Mouse (Mus musculus) heart, embryonic 15.5 days (tissue): ENCODE data around the gene Ankrd54. TPM values are rescaled to one million over a fixed set of nuclear protein-coding genes. Genes with fewer than 3 reads are reported as not detected.
"Not testable (repeated sequence)": the region's sequence is repeated elsewhere in the genome, so short reads cannot be mapped to it uniquely, and the experiment has no call there.

Source experiments
- ATAC-seq: fragments of 200-750 bp; cut with Nextera tagmentation; replicated peaks from 2 replicates; pipeline ENCODE4 v1.8.0; 2017; ENCODE audit warnings: low read depth, moderate TSS enrichment; ENCODE audit not compliant: insufficient number of reproducible peaks, insufficient read depth, low FRiP score
- H3K27ac ChIP-seq: fragments of 300-500 bp; sonication (generic); 2 replicates; pipeline ENCODE4 v1.5.1; 2015; ENCODE audit warnings: mild to moderate bottlenecking, inconsistent platforms
- H3K27me3 ChIP-seq: fragments of 300-500 bp; sonication (generic); 2 replicates; pipeline ENCODE4 v1.6.1; 2015; ENCODE audit warnings: inconsistent platforms
- H3K36me3 ChIP-seq: fragments of 300-500 bp; sonication (generic); 2 replicates; pipeline ENCODE4 v1.6.1; 2015; ENCODE audit warnings: mild to moderate bottlenecking, inconsistent platforms
- H3K4me1 ChIP-seq: fragments of 300-500 bp; sonication (generic); replicated peaks from 2 replicates; pipeline ENCODE4 v1.6.1; 2015; ENCODE audit warnings: inconsistent platforms
- H3K4me2 ChIP-seq: fragments of 300-500 bp; sonication (generic); 2 replicates; pipeline ENCODE4 v1.6.1; 2015; ENCODE audit warnings: inconsistent platforms, mild to moderate bottlenecking, moderate library complexity
- H3K4me3 ChIP-seq: fragments of 300-500 bp; sonication (generic); 2 replicates; pipeline ENCODE4 v1.5.1; 2015; ENCODE audit warnings: mild to moderate bottlenecking, inconsistent platforms
- H3K9ac ChIP-seq: fragments of 300-500 bp; sonication (generic); 2 replicates; pipeline ENCODE4 v1.6.1; 2015; ENCODE audit warnings: mild to moderate bottlenecking, inconsistent platforms
- H3K9me3 ChIP-seq: fragments of 300-500 bp; sonication (generic); replicated peaks from 2 replicates; pipeline ENCODE4 v1.6.1; 2016; ENCODE audit warnings: inconsistent platforms
- WGBS: fragments of 180-500 bp; shearing (Covaris S2); methylation state at CpG from one replicate; pipeline ENCODE4 v1.1.7; 2015; ENCODE audit warnings: mixed read lengths; 5-methylcytosine and 5-hydroxymethylcytosine counted together
- polyA plus RNA-seq: library from polyadenylated mRNA; unstranded; fragments of >200 nt; fragmentation: Nextera tagmentation; extraction: Ambion mirVana; gene quantifications from 2 replicates; pipeline ENCODE4 v1.2.1, GENCODE M21; 2015

Gene Ankrd54
- polyA plus RNA-seq, 1 experiment from 2014 or later, result 20.4 TPM

DNA sequence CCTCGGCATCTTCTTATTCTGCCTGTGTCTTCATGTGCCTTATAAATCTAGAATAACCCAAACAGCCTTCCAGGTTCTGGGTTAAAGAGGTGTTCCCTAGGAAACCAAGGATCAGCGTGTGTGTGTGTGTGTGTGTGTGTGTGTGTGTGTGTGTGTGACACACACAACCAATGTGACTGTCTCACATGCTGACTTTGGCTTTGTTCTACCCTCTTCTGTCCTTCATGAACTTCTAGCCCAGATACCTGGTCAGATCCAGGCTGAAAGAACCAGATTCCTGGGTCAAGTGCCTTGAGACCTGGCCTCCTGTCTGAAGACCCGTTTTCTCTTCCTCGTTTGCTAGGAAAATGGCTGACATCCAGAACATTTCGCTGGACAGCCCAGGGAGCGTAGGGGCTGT is 21.1 kb downstream of the Ankrd54 start, which contains the start of gene Galr3:
Galr3 (plus strand) TSS at position 301 of the 400 bp plus-strand sequence.
- WGBS, result 70% methylated on average over 6 of the region's 6 CpGs
- Histone ChIP-seq H3K4me3 (peak within 1 kb of the TSS; percentile 58), H3K4me1 (peaks cover 32% of the 10 kb centered on the region), H3K4me2 (peak within 1 kb of the TSS; percentile 97), H3K27ac (no peak within 1 kb of the TSS), H3K36me3 (no peaks in the 10 kb centered on the region), H3K9me3 (no peaks in the 10 kb centered on the region), H3K9ac (peak within 1 kb of the TSS; percentile 45), H3K27me3 (peaks cover 54% of the 10 kb centered on the region)
- ATAC-seq, result no peak

DNA sequence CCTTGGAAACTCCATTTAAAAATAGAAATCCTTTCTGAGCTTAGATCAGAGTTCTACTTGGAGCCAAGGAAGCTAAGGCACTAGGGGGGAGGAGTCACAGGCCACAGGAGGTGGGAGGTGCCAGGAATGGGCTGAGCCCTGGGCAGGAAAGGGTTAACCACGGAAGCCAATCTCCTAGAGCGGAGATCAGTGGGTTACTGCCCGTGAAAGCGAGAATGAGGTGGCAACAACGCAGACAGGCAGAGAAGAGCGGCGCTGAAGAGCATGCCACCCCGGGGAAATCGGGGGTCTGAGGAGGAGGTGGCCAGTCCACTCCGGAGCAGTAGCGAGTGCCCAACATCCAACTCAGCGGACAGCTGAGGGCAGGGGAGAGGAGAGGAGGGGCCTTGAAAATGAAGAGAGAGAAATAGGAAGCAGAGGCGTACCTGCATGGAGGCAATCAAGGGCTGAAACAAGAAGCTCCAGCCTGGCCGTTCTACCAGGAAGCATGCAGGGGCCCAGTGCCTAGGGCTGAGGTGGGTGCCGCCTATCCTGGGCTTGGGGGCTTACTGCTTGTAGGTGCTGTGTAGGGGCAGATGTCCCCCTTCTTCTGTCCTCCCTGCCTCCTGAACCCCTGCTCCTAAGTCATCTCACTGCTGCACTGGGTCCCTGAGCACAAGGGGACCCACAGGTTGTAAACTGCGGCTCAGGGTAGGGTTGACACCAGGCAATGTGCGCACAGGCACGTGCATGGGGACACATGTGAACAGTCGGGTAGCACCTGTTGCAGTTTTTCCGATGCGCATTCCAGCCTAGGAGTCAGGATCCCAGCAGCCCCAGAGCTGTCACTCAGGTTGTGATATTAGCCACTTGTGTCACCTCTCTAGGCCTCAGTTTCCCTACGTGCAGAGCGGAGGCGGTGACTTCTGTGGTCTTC is 21.9 kb downstream of the Ankrd54 start:
- 0 out of 2 replicates have a peak overlapping the region, but pooled peaks have one; percentile 1 for H3K9ac ChIP-seq
- H3K27ac ChIP-seq, result no peak overlapping the region
- peaks cover 32% of the 10 kb centered on the region for H3K4me1 ChIP-seq
- no peaks in the 10 kb centered on the region for H3K36me3 ChIP-seq
- no peaks in the 10 kb centered on the region for H3K9me3 ChIP-seq
- H3K4me3 ChIP-seq, result peak overlapping the region; percentile 25
- H3K4me2 ChIP-seq, result peak overlapping the region; percentile 54
- H3K27me3 ChIP-seq, result peaks cover 54% of the 10 kb centered on the region
- WGBS, result 16% methylated on average over 24 of the region's 24 CpGs
- no peak for ATAC-seq

DNA sequence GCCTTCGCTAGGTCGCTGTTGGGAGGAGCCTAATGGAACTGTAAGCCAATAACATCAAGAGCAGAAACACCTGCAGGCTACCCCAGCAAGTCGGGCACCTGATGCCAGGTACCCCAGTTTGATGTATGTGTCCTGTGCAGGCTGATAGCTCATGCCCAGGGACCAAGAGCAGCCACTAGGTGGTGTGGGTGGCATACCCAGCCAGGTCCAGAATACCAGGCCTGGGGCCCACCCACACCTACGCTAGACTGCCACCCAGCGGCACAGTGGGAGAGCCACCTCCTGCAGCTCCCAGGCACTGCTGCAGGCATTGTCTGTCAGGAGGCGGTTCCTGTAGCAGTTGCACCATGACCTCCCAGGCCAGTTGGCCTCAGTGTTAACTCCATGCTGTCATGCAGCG is 23.8 kb downstream of the Ankrd54 start:
- Histone ChIP-seq H3K36me3 (no peaks in the 10 kb centered on the region), H3K27me3 (peaks cover 46% of the 10 kb centered on the region), H3K9ac (no peak overlapping the region), H3K4me3 (no peak overlapping the region), H3K27ac (no peak overlapping the region), H3K4me1 (peaks cover 32% of the 10 kb centered on the region), H3K4me2 (no peak overlapping the region), H3K9me3 (no peaks in the 10 kb centered on the region)
- 0 out of 2 replicates have a peak, but pooled peaks have one; percentile 25 for ATAC-seq
- WGBS, result 17% methylated on average over 7 of the region's 7 CpGs

DNA sequence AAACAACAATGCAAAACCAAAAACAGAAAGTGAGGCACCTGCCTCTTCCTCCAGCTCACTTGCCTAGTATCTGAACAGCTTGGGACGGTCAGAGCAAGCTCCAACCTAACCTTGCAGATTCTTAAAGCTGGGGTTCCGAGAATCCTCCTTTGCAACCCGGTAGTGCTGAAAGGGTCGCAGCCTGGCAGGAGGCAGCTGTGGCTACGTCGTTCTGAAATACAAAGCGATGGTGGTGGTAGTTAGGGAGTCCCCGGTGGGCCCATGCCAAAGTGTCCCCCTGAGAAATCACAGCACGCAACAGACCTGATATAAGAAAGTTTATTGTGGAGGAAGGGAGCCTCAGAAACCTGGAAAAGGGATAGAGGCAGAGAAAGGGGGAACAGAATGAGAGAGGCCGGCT is 24.4 kb downstream of the Ankrd54 start:
- H3K27me3 ChIP-seq, result peaks cover 41% of the 10 kb centered on the region
- no peak overlapping the region for H3K4me3 ChIP-seq
- H3K27ac ChIP-seq, result no peak overlapping the region
- H3K4me1 ChIP-seq, result peaks cover 32% of the 10 kb centered on the region
- H3K9ac ChIP-seq, result 0 out of 2 replicates have a peak overlapping the region, but pooled peaks have one; percentile 1
- H3K9me3 ChIP-seq, result no peaks in the 10 kb centered on the region
- 73% methylated on average over 10 of the region's 10 CpGs for WGBS
- H3K36me3 ChIP-seq, result no peaks in the 10 kb centered on the region
- no peak overlapping the region for H3K4me2 ChIP-seq
- ATAC-seq, result no peak

DNA sequence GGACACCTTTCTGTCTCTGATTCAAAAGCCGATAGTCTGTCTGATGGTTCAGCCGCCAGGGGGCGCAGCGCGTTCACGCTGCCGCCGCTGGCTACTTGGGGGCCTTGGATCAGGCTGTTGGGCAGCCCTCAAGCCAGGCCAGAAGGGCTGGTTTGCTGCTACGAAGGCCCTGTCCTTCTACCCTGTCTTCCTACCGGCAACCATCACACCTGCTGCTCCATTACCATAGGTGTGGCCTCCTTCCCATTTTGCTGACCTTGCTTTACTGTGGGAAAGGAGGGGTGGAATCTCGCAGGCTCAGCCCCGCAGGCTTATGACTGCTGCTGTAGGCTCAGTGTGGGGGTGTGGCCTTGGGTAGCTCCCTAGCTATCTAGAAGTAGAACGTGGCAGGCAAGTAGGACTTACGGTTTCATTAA is 24.8 kb downstream of the Ankrd54 start:
- Histone ChIP-seq H3K4me1 (peaks cover 28% of the 10 kb centered on the region), H3K9ac (0 out of 2 replicates have a peak overlapping the region, but pooled peaks have one; percentile 1), H3K27me3 (peaks cover 36% of the 10 kb centered on the region), H3K27ac (no peak overlapping the region), H3K4me3 (no peak overlapping the region), H3K36me3 (no peaks in the 10 kb centered on the region), H3K4me2 (peak overlapping the region; percentile 45), H3K9me3 (no peaks in the 10 kb centered on the region)
- WGBS, result 7% methylated on average over 14 of the region's 14 CpGs
- ATAC-seq, result no peak; the same call in 1 of the 2 replicates

DNA sequence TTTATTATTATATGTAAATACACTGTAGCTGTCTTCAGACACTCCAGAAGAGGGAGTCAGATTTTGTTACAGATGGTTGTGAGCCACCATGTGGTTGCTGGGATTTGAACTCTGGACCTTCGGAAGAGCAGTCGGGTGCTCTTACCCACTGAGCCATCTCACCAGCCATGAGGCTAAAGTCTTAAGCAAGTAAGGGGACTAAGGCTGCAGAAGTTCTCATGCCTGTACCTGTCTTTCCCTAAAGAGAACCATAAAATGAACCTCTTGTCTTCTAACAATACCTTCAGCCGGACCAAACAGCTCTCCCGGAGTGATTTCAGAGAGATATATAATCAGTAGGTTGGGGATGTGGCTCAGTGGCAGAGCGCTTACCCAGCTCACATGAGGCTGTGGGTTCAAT is 30.8 kb downstream of the Ankrd54 start:
- not testable (repeated sequence) for H3K4me3 ChIP-seq, H3K36me3 ChIP-seq, H3K9ac ChIP-seq, H3K27me3 ChIP-seq, H3K4me2 ChIP-seq, H3K27ac ChIP-seq, H3K9me3 ChIP-seq, ATAC-seq
- H3K4me1 ChIP-seq, result peaks cover 20% of the 10 kb centered on the region
- 86% methylated on average over 5 of the region's 5 CpGs for WGBS

DNA sequence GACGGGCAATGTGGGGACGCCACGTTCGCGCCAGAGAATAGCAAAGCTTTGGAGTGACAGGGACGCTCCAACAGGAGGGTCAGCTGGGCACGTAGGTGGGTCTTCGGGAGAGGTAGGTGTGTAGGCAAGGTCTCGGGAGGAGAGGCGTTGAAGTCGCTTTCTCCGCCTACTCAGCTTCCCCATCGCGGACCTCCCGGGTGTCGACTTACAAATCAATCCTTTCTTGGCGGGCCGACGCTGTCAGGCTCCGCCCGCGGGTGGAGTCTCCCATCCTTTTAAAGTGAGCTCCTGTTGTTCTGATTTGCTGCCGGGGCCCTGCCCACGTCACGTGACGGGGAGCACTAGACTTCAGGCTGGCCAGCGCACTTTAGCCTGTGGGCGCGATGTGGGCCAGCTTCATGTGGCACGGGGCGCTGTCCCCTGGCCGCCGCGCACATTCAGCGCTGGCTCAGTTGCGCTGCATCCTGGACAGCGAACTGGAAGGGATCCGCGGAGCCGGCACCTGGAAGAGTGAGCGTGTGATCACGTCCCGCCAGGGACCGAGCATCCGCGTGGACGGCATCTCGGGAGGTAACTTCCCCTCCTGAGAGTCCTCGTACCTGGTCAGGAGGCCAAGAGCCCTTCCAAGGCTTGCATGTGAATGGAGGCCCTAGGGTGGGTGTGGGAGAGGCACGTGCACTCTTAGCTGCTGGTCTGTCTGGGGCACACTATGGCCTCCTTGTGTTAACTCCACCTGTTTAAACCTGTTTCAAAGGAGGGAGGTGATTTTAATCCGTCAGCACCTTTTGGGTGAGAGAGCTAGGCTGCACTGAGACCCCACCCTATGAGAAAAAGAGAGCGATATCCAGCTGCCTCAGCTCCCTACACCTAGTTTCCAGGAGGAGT is 31.9 kb downstream of the Ankrd54 start:
- H3K4me2 ChIP-seq, result peak overlapping the region; percentile 98
- H3K36me3 ChIP-seq, result no peaks in the 10 kb centered on the region
- H3K4me1 ChIP-seq, result peaks cover 25% of the 10 kb centered on the region
- peak overlapping the region; percentile 96 for H3K27ac ChIP-seq
- H3K4me3 ChIP-seq, result peak overlapping the region; percentile 77
- H3K27me3 ChIP-seq, result no peaks in the 10 kb centered on the region
- no peaks in the 10 kb centered on the region for H3K9me3 ChIP-seq
- WGBS, result 2% methylated on average over 52 of the region's 52 CpGs
- H3K9ac ChIP-seq, result peak overlapping the region; percentile 98
- ATAC-seq, result peak; percentile 82

DNA sequence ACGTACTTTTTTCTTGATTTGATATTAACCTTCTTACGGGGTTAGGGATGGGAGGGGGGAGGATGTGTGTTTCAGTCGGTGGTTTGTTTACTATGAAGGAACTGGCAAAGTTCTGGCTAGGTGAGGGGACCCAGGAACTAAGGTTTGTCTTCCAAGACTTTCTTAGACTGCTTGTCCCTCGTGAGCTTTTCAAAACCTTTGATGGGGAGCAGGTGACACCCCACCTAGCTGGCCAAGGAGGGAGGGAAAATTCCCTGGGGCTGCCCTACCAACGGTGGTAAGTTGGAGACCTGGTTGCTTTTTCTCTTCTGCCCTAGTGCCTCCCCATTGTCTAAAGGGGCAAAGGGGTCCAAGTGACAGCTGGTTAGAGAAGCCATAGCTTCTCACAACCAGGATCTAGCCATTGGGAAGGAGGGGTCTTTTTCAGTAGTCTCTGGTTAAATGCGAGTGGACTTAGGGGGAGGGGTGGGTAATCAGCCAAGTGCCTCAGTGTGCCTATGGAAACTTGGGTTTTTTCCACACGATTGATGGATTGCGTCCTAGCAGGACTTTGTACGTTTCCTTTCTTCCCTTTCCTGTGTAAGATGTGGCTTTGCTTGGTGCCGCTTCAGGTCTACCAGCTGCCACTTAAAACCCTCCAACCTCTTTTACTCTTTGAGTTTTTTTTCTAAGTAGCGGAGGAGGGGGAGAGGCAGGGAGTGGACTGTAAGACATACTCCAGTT is 33.0 kb downstream of the Ankrd54 start:
- Histone ChIP-seq H3K9ac (peak overlapping the region; percentile 98), H3K9me3 (no peaks in the 10 kb centered on the region), H3K36me3 (no peaks in the 10 kb centered on the region), H3K4me3 (peak overlapping the region; percentile 77), H3K27ac (peak overlapping the region; percentile 96), H3K4me1 (peaks cover 31% of the 10 kb centered on the region), H3K4me2 (peak overlapping the region; percentile 98), H3K27me3 (no peaks in the 10 kb centered on the region)
- ATAC-seq, result no peak
- WGBS, result 9% methylated on average over 11 of the region's 11 CpGs

DNA sequence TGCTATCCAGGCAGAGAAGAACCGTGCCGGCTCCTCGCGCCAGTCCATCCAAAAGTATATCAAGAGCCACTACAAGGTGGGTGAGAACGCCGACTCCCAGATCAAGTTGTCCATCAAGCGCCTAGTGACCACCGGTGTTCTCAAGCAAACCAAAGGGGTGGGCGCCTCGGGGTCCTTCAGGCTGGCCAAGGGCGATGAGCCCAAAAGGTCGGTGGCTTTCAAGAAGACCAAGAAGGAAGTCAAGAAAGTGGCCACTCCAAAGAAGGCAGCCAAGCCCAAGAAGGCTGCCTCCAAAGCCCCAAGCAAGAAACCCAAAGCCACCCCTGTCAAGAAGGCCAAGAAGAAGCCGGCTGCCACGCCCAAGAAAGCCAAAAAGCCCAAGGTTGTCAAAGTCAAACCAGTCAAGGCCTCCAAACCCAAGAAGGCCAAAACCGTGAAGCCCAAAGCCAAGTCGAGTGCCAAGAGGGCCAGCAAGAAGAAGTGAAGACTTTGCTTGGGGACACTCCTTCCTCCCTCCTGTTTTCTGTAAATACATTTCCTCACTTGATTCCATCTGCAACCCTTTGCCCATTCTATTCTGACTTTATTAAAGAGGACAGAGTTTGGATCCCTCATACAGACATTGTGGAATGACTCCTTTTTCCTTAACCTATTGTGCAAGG is 33.7 kb downstream of the Ankrd54 start:
- no peaks in the 10 kb centered on the region for H3K27me3 ChIP-seq
- peaks cover 31% of the 10 kb centered on the region for H3K4me1 ChIP-seq
- no peak for ATAC-seq
- peak overlapping the region; percentile 98 for H3K4me2 ChIP-seq
- peak overlapping the region; percentile 96 for H3K27ac ChIP-seq
- H3K9me3 ChIP-seq, result no peaks in the 10 kb centered on the region
- 20% methylated on average over 16 of the region's 16 CpGs for WGBS
- H3K9ac ChIP-seq, result peak overlapping the region; percentile 98
- peak overlapping the region; percentile 77 for H3K4me3 ChIP-seq
- H3K36me3 ChIP-seq, result no peaks in the 10 kb centered on the region

DNA sequence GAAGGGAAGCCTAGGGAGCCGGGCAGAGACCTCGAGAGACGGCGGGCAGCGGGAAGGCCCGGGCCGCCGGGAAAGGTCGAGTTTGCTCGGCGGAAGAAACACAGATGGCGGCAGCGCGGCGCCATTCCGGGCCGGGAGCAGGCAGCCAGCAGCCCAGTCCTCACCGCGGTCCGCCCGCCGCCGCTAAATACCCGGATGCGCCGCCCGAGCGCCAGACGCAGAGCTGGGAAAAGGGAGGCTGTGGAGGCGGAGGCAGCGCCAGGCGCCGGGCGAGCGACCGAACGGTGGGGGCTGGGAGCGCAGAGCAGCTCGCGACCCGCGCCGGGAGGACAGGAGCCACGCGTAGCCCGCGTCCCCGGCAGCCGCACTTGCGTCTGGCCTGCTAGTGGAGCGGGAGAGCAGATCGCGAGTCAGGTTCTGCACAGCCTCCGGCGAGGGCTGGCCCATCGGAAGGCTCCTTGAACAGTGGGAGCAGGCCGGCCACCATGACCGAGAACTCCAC is 34.4 kb downstream of the Ankrd54 start, which contains the start of gene H1f0:
H1f0 (plus strand) TSS at position 214 of the 502 bp plus-strand sequence.
- Histone ChIP-seq H3K4me2 (peak within 1 kb of the TSS; percentile 98), H3K9me3 (no peaks in the 10 kb centered on the region), H3K4me3 (peak within 1 kb of the TSS; percentile 77), H3K27ac (peak within 1 kb of the TSS; percentile 96), H3K4me1 (peaks cover 31% of the 10 kb centered on the region), H3K27me3 (no peaks in the 10 kb centered on the region), H3K36me3 (no peaks in the 10 kb centered on the region), H3K9ac (peak within 1 kb of the TSS; percentile 98)
- under 1% methylated on average over 58 of the region's 58 CpGs for WGBS
- peak; percentile 67 for ATAC-seq
